Mouse (Mus musculus) spleen, adult 2 months (tissue): Measurements from ENCODE around the gene Cdadc1.

Source experiments
- CTCF ChIP-seq: fragments of 200-500 bp; IDR thresholded peaks from 2 replicates; pipeline ENCODE4 v1.5.1; 2011; ENCODE audit warnings: mild to moderate bottlenecking, inconsistent platforms; ENCODE audit not compliant: insufficient read depth, insufficient read length, insufficient replicate concordance; ENCODE audit errors: extremely low read depth
- POLR2A ChIP-seq: fragments of 200-500 bp; IDR thresholded peaks from 2 replicates; pipeline ENCODE4 v1.6.1; 2011; ENCODE audit warnings: low read depth, low read length, inconsistent platforms

DNA sequence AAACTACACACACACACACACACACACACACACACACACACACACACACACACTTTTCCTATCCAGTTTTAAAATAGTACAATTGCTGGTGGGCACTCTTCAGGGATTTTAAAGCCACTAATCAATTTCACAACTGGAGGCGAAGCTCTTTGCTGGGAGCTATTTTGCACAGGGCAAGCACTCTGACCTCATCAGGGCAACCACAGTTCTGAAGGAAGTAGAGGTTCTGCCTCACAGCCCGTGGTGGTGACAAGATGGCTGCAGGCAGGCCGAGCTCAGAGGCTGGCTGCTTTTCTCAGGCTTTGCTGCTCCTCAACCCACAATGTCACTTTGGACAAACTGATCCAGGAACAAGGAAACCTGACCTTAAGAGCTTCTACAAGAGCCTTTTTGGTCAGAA is 9.3 kb upstream of the Cdadc1 start:
- no peak for TF ChIP-seq CTCF
- no peak for TF ChIP-seq POLR2A
